Mouse (Mus musculus) neutrophil, adult 5-6 weeks (primary cell): ENCODE data around the gene Gab1. TPM values are rescaled to one million over a fixed set of nuclear protein-coding genes. Genes with fewer than 3 reads are reported as not detected.

Experiments
- ATAC-seq: fragments of 151-379, 151-347 bp; 2 replicates; pipeline ENCODE4 v1.8.0; 2017; ENCODE audit warnings: mild to moderate bottlenecking, moderate TSS enrichment; ENCODE audit not compliant: insufficient number of reproducible peaks, poor library complexity, low FRiP score, severe bottlenecking; ENCODE audit errors: extremely low read depth
- total RNA-seq: library from RNA; stranded (forward); fragments of 200-1000 nt; gene quantifications from 2 replicates; pipeline ENCODE4 v1.2.3, GENCODE M21; 2017

Gene Gab1
- 0.61 and 1.2 TPM in 2 replicates for total RNA-seq

DNA sequence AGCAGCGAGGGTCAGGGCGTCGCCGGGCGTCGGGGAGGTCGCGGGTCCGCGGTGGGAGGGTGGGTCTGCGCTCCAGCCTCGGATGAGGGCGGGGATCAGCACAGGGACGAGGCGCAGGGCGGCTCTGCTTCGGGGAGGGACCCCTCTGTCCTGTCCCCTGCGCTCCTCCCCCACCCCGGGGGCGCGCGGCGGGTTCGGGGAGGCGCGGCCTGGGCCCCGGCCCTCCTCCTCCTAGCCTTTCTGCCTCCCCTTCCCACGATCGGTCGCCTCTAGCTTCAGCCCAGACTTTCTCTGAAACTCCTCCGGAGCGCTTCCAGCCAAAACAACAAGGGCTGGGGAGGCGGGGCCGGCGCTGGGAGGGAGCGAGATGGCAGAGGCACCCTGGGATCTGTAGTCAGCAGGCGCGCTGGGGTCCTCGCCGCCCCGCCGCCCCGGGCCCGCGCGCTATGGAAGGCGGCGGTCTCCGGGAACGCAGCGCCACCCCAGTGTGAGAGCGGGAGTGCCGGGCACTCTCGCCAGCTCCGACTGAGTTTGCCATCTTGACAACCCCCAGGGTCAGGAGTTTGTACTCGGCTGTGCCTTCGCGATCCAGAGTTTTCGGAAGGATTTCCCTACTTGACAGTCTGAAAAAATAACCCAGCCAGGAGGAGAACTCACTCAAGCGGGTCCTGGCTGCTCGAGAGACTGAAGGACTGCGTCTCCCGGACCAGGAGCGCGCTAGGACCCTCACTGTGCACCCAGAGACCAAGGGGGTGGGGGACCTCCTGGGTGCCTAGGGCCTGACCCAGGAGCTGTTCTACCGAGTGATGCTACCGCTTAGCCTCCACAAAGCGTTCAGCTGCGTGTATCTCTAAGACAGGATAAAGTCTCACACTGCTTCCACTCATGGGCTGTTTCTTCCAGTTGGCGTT lies at the start of gene Gab1:
Gene Gab1, minus strand, starts transcription at position 324 of the 911 bp plus-strand sequence.
- no peak for ATAC-seq

DNA sequence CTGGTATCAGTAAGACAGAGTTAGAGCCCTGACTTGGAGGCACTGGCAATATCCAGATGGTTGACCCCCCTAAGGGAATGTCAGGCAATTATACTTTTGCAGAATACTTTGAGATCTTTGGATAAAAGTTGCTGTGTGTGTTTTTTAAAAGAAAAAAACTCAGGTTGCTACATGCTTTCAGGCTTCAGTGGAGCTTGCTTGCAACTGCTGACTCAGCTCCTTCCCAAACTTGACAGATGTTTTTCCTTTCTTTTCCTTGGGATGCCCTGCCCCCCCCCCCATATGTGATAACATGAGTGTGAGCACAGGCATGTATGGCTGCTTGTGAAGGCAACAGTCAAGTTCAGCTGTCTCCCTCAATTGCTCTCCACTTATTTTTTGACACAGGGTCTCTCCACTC lies 48.5 kb upstream of the Gab1 start:
- ATAC-seq = no peak

DNA sequence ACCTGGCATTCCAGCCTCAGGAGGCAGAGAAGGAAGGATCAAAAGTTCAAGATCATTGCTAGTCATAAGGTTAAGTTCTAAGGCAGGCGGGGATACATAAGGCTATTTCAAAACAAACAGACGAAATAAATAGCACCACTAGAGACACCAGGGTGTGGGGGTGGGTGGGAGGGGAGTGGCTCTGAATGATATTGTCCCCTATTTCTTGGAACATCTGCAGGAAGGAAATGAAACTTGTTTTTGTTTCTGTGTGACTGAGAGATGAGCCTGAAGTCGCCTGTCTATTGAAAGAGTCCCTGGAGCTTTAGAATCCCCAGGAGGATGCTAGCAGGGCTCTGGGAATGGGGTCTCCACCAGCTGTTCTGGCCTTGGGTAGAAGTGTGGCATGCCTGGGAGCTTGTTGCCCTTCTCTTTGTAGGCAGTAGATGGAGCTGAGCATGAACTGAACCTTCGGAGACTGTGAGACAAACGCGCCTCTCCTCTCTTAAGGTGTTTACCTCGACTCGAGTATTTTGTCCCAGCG lies 43.5 kb upstream of the Gab1 start:
- ATAC-seq = peak; percentile 46; the same call in 1 of the 2 replicates

DNA sequence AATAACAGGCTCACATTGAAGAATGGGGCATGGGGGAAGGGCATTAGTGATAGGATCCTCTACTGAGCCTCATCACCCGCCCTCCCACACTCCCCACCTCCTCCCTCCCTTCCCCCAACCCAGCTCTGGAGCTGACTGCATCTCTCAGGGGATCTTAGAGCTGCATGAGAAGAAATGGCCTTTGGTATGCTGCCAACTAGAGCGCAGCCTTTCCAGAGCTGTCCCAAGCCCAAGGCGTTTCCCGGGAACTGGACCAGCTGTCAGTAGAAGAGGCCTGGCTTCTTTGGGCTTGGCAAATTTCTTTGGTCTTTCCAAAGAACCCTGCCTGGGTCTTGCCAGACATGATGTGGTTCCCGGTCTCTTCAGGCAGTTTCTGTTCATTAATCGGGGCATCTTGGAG lies 42.3 kb upstream of the Gab1 start:
- no peak for ATAC-seq

DNA sequence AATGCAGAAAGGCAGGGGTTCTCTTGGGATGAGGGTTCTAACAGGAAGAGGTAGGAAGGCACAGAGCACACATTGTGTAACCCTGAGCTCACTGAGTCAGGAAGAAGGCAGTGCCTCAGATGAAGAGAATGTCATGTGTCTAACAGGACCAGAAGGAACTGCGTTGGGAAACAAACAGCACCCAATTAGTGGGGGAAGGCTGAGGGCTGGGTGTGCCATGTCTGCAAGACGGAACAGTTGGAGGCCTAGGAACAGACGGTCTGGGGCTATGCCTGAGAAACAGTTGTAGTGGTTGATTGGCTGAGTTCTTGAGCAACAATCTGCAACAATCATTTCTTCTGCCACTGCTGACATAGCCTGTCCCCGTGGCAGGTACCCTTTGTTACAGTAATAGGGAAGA lies 38.8 kb upstream of the Gab1 start:
- ATAC-seq = no peak

DNA sequence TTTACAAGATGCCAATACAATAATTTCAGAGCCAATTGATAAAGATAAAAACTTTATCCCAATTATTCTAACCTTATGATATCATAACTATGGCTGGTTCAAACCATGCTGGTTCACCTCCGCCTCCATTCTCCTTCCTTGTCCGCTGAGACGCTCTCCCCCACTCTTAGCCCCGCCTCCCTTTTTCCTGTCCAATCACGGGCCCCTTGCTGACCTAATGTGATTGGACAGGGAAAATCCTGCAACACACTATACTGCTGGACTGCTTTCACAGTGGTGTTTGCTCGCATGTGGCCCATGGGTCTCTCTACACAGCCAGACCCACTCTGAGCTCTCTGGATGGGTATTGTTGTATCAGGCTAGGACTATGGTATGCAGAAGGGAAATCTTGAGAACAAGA lies 38.2 kb upstream of the Gab1 start:
- no peak for ATAC-seq

DNA sequence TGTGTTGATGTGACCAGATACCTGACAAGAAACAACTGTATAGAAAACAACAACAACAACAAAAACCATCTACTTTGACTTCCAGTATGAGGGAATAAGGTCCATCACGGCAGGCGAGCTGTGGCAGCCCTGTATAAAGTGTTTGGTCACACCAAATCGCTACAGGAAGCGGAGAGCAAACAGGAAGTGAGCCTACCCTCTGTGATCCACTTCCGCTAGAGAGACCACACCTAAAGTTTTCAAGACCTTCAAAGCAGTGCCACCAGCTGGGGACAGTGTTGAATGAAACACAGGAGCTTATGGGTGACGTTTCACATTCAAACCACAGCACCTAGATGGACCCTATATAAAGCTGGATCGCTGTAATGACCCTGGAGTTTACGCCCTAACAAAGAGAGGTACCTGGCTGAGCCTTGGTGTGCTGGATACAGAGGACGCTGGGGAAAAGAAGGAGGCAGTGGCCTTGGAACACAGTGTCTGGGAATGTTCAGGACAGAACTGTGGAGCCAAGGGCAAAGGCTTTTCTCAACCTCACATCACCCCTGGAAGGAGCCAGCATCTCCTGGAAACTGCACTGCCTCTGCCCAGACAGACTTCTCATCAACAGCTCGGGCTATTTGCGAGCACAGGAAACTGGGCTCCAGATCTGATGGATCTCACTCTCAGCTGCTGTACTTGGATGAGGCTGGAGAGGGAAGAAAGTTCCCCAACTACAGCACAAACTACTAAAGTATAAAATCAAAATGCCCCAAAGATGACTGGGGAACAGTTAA lies 36.3 kb upstream of the Gab1 start:
- peak; percentile 56; the same call in 1 of the 2 replicates for ATAC-seq

DNA sequence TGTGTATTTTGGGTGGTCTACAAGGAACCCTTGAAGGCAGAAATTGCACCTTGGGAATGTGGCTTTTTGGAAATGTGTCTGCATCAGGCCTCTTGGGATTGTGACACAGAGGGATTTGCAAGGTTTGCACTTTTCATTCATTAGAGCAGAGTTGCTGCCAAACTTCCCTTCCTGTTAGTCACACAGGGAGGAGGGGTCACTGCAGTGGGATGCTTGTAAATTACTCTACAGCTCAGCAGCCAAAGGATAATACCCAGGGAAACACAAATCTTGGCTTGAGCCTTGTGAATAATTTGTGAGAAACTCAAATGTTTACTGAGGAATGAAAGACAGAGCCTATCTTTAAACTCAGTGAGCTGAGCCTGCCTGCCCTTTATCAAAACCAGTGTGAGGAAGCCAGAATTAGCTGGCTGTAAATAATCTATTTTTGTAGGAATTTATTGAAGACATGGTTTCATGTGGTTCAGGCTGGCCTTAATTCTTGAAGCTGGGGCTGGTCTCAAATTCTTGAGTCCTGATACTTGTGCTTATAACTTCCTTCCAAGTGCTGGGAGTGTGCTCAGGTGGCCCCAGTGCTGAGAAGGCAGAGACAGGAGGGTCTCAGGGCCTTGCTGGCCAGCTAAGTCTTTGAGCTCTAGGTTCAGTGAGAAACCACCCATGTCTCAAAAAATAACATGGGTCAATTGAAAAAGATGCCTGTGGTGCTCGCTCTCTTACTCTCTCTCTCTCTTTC lies 32.9 kb upstream of the Gab1 start:
- ATAC-seq = no peak

DNA sequence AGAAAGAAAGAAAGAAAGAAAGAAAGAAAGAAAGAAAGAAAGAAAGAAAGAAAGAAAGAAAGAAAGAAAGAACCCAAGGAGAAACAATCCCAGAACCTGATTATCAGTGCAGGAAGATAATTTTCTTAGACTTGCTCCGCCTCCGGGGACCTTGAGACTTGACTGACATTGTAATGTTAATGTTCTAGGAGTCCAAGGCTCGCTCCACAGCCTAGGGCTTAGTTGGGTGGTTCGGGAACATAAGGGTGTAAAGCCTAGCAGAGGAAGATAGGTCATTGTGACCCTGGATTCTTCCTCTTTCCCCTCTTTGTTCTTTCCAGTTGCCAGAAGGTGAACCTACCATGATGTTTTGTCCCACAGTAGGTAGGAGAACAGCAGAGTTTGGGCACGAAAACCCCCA lies 31.1 kb upstream of the Gab1 start:
- ATAC-seq = no peak

DNA sequence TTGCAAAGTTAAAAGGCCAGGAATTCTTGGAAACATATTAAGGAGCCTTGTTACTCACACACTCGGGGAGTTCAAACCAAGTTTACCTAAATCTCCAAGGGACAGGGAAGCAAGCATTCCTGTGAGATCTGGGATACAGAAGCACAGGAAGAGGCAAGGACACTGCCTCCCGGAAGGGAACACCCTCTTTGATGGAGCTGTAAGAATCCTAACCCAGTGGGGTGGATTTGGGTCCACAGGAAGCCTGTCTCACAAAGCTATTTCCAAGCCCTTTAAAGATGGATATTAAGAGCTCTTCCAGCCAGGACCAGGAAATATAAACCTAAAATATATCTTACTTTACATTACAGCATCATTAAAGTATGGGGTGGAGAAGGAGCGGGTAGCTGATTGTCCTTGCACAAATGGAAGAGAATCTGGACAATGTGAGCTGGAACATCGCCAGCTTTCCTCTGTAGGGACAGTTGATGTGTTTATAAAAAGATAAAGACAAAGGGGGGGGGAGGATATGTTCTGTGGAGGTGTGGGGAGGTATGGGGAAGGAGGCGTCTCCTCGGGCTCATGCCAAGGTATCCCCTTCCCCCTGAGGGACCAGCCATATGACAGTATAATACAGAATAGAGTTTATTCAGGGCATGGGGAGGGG lies 28.1 kb upstream of the Gab1 start:
- no peak for ATAC-seq

DNA sequence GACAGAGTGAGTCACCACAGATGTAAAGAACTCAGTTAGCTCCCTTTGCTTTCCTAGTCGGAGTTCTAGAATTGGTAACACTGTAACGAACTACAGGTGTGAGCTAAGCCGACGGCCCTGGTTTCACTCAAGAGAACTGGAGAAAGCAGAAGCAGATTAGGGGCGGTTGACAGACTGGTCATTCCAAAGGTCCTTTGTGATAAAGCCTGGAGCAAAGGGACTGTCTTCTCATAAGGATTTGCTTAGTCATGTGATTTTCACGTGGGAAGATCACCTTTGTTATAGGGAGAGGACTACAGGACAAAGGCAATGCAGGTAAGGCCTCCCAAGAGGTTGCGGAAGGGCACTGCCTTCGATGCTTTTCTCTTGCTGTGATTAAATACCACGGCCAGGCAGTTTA lies 22.0 kb upstream of the Gab1 start:
- ATAC-seq = no peak

DNA sequence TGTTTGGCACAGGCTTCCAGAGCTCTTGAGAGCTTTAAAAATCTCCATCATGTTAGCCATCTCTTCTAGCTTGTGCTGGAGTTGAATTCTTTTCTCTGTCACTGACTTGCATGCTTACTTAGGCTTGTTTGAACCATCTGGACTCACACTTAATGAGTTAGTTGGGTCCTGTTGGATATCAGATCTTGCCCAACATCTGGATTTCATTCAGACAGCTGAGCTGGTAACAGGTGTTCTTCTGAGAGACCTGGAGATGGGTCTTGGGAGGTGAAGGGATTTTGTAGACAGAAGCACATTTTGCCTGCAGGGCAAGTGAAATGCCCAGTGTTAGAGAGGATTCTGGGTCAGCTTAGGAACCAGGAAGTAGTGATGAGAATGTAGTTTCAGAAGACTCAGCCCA lies 19.0 kb upstream of the Gab1 start:
- no peak for ATAC-seq

DNA sequence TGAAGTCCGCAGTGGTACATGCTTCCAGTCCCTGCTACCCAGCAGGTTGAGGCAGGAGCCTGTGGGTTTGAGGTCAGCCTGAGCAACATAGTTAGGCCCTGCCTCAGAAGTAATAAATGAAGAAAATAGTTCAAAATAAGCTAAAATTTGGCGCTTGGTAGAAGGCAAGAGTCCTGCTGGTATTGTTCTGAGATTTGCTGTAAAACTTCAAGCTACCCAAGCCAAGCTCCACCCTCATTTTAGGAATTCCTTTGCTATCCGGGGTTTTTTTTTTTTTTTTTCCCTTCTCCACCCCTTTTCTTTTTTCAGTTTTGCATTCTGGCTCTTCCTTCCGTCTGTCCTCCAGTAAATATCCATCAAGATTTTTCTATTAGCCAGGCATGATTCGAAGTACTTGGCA lies 15.7 kb upstream of the Gab1 start:
- ATAC-seq = no peak

DNA sequence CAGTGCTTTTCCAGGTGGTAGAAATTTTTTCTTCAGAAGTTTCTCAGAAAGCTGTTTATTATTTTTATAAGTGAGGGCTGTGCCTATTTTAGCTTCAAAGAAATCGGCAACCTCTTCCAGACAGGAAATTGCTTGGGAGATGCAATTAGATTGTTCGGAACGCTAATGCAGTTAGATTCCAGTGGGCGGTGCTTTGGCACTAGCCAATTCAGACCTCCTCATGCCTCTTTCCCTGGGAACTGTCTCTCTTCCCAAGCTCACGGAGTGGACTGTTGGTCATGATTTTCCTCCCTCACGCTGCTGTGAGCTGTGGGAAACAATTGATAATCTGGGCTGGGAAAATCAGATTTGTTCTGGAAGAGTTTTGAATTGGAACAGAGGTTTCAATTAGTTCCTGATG lies 15.1 kb upstream of the Gab1 start:
- no peak for ATAC-seq

DNA sequence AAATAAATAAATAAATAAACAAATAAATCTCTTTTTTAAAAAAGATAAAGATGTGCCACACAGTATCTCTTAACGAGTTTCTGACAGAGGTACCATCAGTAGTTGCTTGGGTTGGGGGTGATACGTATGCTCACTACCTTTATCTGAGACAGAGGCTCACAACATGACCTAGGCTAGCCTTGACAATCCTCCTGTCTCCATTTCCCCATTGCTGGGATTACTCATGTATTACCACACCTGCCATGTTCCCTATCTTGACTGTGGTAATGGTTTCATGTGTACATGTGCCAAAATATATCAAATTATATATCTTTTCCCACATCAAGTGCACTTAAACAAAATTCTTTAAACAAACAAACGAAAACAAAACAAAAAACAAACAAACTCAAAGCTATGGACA lies 14.2 kb upstream of the Gab1 start:
- no peak for ATAC-seq

DNA sequence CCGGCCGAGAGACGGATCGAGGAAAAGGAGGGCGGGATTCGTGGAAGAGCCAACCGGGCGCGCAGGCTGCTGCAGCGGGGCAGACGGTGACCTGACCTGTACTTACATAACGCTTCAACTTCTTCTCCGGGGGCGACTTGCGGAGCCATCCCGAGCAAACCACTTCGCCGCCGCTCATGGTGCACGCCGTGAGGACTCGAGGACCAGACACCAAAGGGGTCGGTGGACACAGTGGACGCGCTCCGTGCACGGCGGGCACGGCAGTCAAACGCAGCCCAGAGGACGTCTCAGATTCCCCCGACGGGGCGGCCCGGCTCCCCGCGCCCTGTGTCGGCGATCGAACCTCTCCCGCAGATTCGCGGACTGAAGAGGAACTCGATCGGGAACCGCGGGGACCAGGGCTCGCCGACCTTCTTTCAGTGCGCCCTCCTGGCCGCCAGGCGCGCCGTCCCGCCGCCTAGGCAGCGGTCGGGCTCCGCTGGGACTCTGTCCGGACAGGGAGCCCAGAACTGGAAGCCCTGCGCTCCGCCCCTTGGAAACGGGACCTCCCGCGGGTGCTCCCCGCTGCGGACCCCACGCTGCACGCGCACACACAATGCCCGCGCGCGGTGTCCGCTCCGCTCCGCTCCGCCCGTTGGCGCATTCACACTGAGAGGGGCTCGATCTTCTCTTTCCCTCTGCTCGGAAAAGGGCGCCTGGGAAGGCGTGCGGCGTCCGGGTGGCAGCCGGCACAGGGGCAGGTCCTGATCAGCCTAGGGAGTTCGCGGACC lies 708 bp downstream of the Gab1 start:
- no peak for ATAC-seq

DNA sequence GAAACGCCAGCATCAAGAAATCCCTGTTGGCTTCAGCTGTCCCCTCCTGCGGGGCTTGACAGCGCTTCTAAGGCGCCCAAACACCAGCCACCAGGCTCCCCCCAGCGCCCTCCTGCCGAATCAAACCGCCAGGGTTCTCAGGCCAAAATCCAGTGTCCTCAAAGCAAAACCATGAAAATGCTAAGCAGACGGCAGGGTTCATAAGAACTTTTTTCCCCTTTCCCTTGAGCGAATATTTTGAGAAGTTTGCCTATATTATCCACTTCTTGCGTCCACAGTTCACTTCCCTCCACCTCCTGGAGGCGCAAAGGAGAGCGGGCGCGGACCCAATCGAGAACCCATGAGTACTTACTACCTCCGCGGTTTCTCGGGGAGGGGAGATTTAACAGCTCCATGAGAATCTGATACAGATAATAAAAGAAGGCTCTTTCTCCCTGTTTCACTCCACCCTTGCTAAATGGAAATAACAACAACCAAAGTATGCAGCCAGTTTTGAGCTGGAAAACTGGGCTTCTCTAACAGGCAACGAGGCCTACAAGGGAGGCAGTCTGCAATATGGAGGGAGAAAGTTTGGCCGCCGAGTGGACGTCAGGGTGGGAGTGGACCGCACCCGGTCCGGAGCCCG lies 1.4 kb downstream of the Gab1 start:
- no peak for ATAC-seq

DNA sequence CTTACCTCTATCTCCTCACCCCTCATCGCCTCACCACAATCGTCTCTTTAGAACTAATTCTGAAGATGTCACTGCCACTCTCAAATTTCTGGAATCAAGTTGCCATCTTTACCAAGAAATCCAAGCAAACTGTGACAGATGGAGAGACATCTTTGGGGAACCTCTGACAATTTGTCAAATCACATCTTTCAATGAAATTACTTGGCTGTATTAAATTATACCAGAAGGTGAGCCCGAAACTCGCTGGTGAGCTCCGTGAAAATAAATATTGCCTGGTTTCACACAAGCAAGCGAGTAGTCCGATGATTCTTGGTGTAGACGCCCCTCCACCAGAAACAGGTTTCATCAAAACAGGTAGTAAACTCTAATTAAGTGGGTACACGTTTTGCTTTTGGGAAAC lies 2.2 kb downstream of the Gab1 start:
- no peak for ATAC-seq
